Mouse (Mus musculus) midbrain, embryonic 16.5 days (tissue): ENCODE measurements around the gene Btn2a2. TPM values are rescaled to one million over a fixed set of nuclear protein-coding genes. Genes with fewer than 3 reads are reported as not detected.
"Not testable (repeated sequence)": the region's sequence is repeated elsewhere in the genome, so short reads cannot be mapped to it uniquely, and the experiment has no call there.

ENCODE experiments used
- ATAC-seq: fragments of 200-750 bp; cut with Nextera tagmentation; 2 replicates; pipeline ENCODE4 v1.8.0; 2017; ENCODE audit warnings: moderate TSS enrichment
- H3K27ac ChIP-seq: fragments of 300-500 bp; sonication (generic); 2 replicates; pipeline ENCODE4 v1.5.1; 2014; ENCODE audit warnings: mild to moderate bottlenecking, low read length, mixed read lengths
- H3K27me3 ChIP-seq: fragments of 300-500 bp; sonication (generic); 2 replicates; pipeline ENCODE4 v1.6.1; 2014; ENCODE audit warnings: low read depth, low read length, mixed read lengths; ENCODE audit not compliant: control insufficient read depth, insufficient read depth
- H3K36me3 ChIP-seq: fragments of 300-500 bp; sonication (generic); 2 replicates; pipeline ENCODE4 v1.6.1; 2014; ENCODE audit warnings: mild to moderate bottlenecking, low read length, moderate library complexity, mixed read lengths; ENCODE audit not compliant: control insufficient read depth, insufficient read depth
- H3K4me1 ChIP-seq: fragments of 300-500 bp; sonication (generic); 2 replicates; pipeline ENCODE4 v1.6.1; 2014; ENCODE audit warnings: mild to moderate bottlenecking, low read length, mixed read lengths; ENCODE audit not compliant: control insufficient read depth, insufficient read depth
- H3K4me2 ChIP-seq: fragments of 300-500 bp; sonication (generic); 2 replicates; pipeline ENCODE4 v1.6.1; 2014; ENCODE audit warnings: mild to moderate bottlenecking, low read length, mixed read lengths
- H3K4me3 ChIP-seq: fragments of 300-500 bp; sonication (generic); 2 replicates; pipeline ENCODE4 v1.5.1; 2014; ENCODE audit warnings: low read depth, mild to moderate bottlenecking, low read length, moderate library complexity, mixed read lengths
- H3K9ac ChIP-seq: fragments of 300-500 bp; sonication (generic); 2 replicates; pipeline ENCODE4 v1.6.1; 2014; ENCODE audit warnings: low read depth, low read length, mixed read lengths
- H3K9me3 ChIP-seq: fragments of 300-500 bp; sonication (generic); replicated peaks from 2 replicates; pipeline ENCODE4 v1.6.1; 2014; ENCODE audit warnings: mild to moderate bottlenecking, low read length, mixed read lengths; ENCODE audit not compliant: control insufficient read depth, poor library complexity, severe bottlenecking
- WGBS: fragments of 180-500 bp; shearing (Covaris S2); extraction: QIAGEN DNeasy Blood & Tissue Kit; methylation state at CpG from one replicate; pipeline ENCODE4 v1.1.7; 2014; 5-methylcytosine and 5-hydroxymethylcytosine counted together
- polyA plus RNA-seq: library from polyadenylated mRNA; unstranded; fragments of >200 nt; fragmentation: Nextera tagmentation; extraction: Ambion mirVana; gene quantifications from 2 replicates; pipeline ENCODE4 v1.2.1, GENCODE M21; 2015

The Btn2a2 gene
- polyA plus RNA-seq = 0.15 TPM in 1 of 2 replicates, not detected in the other

DNA sequence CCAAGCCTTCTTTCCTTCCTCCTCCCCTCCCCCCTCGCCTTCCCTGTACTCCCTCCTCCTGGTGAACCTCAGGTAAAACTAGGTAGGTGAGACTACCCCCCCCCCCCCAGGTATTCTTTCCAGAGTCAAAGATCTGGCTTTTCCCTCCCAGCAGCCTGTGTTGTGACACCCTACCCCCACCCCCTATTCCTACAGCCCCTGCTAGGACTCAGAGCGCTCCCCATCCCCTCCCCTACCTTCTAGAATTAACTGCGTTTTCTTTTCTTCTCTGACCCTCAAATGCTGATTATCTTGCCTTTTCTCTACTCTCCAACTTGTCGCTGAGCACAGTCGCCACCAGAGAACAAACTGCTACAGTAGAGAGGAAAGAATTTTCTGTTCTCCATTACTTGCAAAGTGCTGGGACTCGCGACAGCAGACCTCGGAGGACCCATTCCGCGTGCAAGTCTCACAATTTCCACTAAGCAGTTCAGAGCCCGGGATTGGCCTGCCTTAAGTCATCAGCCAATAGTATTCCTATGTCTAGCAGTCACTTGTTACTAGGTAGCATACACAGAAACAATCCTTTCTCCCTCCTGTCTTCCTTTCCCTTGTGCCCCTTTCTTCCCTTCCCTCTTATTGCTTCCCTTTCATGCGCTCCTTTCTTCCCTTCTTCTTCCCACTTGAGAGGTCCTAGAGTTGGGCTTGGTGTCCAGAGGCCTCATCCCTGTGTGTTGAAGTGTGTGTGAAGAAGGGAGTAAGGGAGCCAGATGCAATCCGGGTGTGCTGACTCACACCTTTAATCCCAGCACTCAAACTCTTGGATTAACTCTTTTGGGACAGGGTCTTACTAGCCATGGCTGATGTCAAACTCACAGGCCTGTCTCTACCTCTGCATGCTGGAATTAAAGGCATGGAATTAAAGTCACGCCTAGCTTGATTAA lies at the start of gene Btn2a2:
Gene Btn2a2, minus strand, starts transcription at position 458 of the 923 bp plus-strand sequence.
- Histone ChIP-seq H3K9ac (0 out of 2 replicates have a peak within 1 kb of the TSS, but pooled peaks have one; percentile 20), H3K27me3 (no peaks in the 10 kb centered on the region), H3K4me1 (peaks cover 11% of the 10 kb centered on the region), H3K27ac (no peak within 1 kb of the TSS), H3K9me3 (no peaks in the 10 kb centered on the region), H3K4me2 (peak within 1 kb of the TSS; percentile 72), H3K36me3 (no peaks in the 10 kb centered on the region), H3K4me3 (peak within 1 kb of the TSS; percentile 38)
- 1% methylated on average over 13 of the region's 14 CpGs for WGBS
- ATAC-seq = peak; percentile 98

DNA sequence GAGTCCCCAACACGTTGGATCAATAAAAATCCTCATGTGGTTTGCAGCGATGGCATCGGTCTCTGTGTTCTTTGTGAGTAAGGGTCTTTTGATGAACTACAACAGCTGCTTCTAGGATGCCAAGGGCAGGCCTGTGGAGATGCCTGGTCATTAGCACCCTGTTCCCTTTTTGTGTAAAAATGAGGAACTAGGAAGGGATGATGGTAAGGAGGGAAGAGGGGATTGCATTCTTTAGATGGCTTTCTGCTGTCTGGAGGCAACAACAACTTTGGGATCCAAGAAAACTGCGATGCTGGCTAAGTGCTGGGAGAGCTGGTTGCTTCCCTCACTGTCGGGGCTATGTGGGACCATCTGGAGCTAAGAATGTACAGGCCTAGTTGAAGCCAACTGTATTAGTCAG lies 49.6 kb upstream of the Btn2a2 start:
- H3K36me3 ChIP-seq = no peaks in the 10 kb centered on the region
- no peak overlapping the region for H3K4me3 ChIP-seq
- no peak overlapping the region for H3K27ac ChIP-seq
- ATAC-seq = no peak
- H3K4me1 ChIP-seq = peaks cover 16% of the 10 kb centered on the region
- H3K4me2 ChIP-seq = no peak overlapping the region
- H3K27me3 ChIP-seq = no peaks in the 10 kb centered on the region
- 79% methylated on average over 5 of the region's 5 CpGs for WGBS
- no peaks in the 10 kb centered on the region for H3K9me3 ChIP-seq
- H3K9ac ChIP-seq = no peak overlapping the region

DNA sequence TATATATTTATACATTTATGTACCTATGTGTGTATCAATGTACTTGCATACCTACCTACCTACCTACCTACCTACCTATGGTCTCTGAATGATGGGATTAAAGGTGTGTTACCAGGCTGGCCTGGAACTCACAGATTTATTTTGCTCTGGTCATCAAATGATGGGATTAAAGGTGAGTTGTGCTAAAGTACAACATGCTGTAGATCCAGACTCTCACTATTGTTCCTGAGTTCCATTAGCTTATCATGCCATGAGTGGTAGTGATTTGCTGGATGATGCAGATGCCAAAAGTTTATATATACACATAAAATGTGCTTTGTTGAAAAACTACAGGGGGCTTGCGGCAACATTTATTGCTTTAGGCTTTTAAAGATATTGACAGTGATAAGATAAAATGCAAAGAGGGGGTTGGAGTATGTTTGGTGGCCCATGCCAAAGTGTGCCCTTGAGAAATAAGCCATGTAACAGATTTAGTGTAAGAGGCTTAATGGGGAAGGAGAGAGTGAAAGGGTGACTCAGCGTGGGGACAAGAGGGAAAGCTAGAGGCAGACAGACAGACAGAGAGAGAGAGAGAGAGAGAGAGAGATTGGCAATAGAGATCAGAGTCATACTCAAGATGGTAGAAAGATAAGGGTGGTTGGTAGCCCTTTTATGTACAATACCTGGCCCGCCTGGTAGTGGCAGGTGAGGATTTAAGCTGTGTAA lies 48.5 kb upstream of the Btn2a2 start:
- H3K27me3 ChIP-seq = no peaks in the 10 kb centered on the region
- no peaks in the 10 kb centered on the region for H3K9me3 ChIP-seq
- H3K9ac ChIP-seq = no peak overlapping the region
- ATAC-seq = no peak
- H3K36me3 ChIP-seq = no peaks in the 10 kb centered on the region
- H3K4me3 ChIP-seq = no peak overlapping the region
- 79% methylated on average over 3 of the region's 3 CpGs for WGBS
- H3K27ac ChIP-seq = no peak overlapping the region
- peaks cover 23% of the 10 kb centered on the region for H3K4me1 ChIP-seq
- no peak overlapping the region for H3K4me2 ChIP-seq

DNA sequence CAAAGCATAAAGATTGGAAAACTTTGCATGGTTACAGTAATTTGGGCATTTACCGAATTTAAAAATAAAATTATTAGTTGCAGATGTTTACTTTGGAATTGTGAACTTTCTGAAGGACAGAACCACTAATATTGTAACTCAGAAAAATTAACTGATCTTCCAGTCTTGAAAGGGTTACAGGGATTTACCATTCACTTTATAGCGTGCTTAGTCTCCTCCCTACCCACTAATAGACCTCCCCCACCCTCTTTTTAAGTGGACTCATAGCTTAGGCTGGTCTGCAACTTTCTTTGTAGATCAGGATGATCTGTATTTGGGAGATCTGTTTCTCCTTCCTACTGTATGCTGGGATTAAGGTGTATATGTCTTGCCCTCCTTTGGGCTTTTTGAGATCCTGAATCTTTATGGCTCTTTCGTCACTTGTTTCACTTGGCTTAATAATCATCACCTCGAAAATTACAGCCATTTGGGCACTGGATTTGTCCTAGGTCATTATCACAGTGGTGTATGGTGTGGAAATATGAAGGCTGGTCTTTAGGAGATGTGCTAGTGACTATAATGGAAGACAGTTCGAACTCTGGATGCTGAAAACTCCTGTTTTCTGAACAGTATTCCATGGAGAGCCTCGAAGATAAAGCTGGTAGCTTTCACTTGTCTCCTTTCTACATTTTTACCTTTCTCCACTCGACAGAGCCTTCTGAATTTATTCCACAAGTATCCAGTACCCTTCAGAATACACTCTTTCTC lies 47.6 kb upstream of the Btn2a2 start:
- no peaks in the 10 kb centered on the region for H3K36me3 ChIP-seq
- H3K27ac ChIP-seq = no peak overlapping the region
- ATAC-seq = no peak
- no peak overlapping the region for H3K9ac ChIP-seq
- H3K9me3 ChIP-seq = no peaks in the 10 kb centered on the region
- H3K4me1 ChIP-seq = peaks cover 27% of the 10 kb centered on the region
- H3K4me2 ChIP-seq = peak overlapping the region; percentile 17; the same call in 1 of the 2 replicates
- H3K4me3 ChIP-seq = no peak overlapping the region
- H3K27me3 ChIP-seq = no peaks in the 10 kb centered on the region
- WGBS = 19% methylated on average over 7 of the region's 7 CpGs

DNA sequence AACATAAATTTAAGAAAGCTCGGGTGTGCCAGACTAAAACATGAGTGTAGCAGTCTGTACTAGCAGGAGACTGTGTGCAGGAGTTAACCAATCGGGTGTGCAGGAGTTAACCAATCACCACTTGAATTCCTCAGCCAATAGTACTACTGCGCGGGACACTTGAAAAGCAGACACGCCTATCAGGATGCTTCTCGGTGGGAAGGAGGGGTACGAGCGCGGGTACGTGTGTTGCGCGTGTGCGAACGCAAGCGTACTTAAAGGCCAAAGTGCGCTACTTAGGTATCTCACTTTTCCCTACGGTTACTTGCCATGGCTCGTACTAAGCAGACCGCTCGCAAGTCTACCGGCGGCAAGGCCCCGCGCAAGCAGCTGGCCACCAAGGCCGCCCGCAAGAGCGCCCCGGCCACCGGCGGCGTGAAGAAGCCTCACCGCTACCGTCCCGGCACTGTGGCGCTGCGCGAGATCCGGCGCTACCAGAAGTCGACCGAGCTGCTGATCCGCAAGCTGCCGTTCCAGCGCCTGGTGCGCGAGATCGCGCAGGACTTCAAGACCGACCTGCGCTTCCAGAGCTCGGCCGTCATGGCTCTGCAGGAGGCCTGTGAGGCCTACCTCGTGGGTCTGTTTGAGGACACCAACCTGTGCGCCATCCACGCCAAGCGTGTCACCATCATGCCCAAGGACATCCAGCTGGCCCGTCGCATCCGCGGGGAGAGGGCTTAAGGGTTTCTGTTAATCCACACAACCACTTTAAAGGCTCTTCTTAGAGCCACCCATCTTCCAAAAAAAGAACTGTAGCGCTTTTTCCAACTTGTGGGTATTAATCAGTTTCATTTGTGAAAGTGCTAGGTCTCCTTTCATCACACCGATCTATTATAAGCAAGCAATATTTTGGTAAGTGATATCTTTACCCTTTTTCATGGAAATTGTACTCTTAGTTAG lies 46.7 kb upstream of the Btn2a2 start, which contains the start of gene Hist1h3g:
Gene Hist1h3g, plus strand, starts transcription at position 286 of the 939 bp plus-strand sequence.
- Histone ChIP-seq H3K9ac (0 out of 2 replicates have a peak within 1 kb of the TSS, but pooled peaks have one; percentile 30), H3K27ac (peak within 1 kb of the TSS; percentile 54; the same call in 1 of the 2 replicates), H3K4me2 (peak within 1 kb of the TSS; percentile 71), H3K4me1 (peaks cover 27% of the 10 kb centered on the region), H3K4me3 (peak within 1 kb of the TSS; percentile 48)
- not testable (repeated sequence) for H3K9me3 ChIP-seq, H3K36me3 ChIP-seq, H3K27me3 ChIP-seq
- ATAC-seq = peak; percentile 90
- WGBS = under 1% methylated on average over 49 of the region's 62 CpGs

DNA sequence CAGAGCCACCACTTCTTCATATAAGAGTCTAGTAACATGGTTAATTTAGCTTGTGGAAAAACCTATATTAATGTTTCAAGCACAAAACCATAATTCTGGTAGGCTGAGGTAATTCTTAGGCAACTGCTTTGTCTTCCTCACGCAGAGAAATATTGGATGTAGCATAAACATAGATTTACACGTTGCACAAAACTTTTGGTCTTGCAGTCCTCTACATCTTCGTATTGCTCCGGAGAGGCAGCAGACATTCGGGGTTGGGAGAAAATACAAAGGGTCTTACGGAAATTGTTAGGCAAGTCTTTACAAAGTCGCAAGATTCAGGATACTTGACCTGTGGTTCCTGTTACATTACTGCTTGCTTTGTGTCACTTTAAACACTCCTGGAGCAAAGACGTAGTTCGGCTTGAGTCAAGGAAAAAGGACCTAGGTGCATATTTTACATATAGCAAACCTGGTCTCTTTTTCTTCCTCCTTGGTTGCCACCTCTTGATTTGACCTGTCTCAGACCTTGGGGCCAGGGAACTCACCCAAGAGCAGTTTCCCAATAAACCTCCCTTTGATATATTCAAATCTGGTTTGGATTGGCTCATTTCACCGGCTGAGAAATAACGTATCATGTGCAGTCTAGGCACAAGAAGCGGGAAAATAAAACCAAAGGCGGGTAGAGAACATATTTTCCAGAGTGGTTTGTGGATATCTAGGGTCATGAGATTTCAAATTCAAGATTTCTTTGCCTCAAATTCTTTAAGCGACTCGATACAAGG lies 45.9 kb upstream of the Btn2a2 start:
- H3K9me3 ChIP-seq = no peaks in the 10 kb centered on the region
- no peaks in the 10 kb centered on the region for H3K36me3 ChIP-seq
- no peaks in the 10 kb centered on the region for H3K27me3 ChIP-seq
- peaks cover 31% of the 10 kb centered on the region for H3K4me1 ChIP-seq
- peak overlapping the region; percentile 71 for H3K4me2 ChIP-seq
- peak overlapping the region; percentile 48 for H3K4me3 ChIP-seq
- peak overlapping the region; percentile 54; the same call in 1 of the 2 replicates for H3K27ac ChIP-seq
- whole genome bisulfite sequencing = under 1% methylated on average over 15 of the region's 15 CpGs
- H3K9ac ChIP-seq = 0 out of 2 replicates have a peak overlapping the region, but pooled peaks have one; percentile 1
- ATAC-seq = no peak

DNA sequence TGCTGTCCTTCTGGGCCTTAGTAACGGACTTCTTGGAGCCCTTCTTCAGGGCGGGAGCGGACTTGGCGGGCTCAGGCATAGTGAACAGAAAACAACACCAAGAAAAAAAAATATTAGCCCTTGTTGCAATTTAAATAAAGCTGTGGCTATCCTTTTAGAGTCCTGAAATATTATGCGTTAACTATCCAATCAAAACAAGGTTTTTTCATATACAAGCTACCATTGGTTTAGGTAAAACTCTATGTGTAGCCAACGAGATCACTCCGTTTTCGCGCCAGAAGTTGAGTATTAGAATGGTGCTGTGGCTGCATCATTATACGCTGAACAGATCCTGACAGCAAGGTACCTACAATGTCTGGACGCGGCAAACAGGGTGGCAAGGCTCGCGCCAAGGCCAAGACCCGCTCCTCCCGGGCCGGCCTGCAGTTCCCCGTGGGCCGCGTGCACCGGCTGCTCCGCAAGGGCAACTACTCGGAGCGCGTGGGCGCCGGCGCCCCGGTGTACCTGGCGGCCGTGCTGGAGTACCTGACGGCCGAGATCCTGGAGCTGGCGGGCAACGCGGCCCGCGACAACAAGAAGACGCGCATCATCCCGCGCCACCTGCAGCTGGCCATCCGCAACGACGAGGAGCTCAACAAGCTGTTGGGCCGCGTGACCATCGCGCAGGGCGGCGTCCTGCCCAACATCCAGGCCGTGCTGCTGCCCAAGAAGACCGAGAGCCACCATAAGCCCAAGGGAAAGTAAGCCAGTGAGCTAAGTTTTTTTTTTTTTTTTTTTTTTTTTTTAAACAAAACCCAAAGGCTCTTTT lies 45.1 kb upstream of the Btn2a2 start, which contains the start of gene Hist1h2af:
Gene Hist1h2af, plus strand, starts transcription at position 347 of the 808 bp plus-strand sequence.
- Histone ChIP-seq H3K4me1 (peaks cover 31% of the 10 kb centered on the region), H3K4me2 (peak within 1 kb of the TSS; percentile 71), H3K9ac (0 out of 2 replicates have a peak within 1 kb of the TSS, but pooled peaks have one; percentile 1), H3K27ac (peak within 1 kb of the TSS; percentile 75), H3K4me3 (peak within 1 kb of the TSS; percentile 48)
- not testable (repeated sequence) for H3K9me3 ChIP-seq, H3K27me3 ChIP-seq, H3K36me3 ChIP-seq
- under 1% methylated on average over 23 of the region's 53 CpGs for WGBS
- peak; percentile 33; the same call in 1 of the 2 replicates for ATAC-seq
